Mouse (Mus musculus): ENCODE measurements around the gene Slco3a1. TPM values are rescaled to one million over a fixed set of nuclear protein-coding genes. Genes with fewer than 3 reads are reported as not detected.

Gene Slco3a1
- polyA plus RNA-seq, 1 experiment, result 44.9 TPM

- TF ChIP-seq CTCF (conservative IDR thresholded peaks at IDR 0.05; ENCODE audit: insufficient read depth, insufficient read length, low read depth, low read length), result no peak
- TF ChIP-seq POLR2A (IDR thresholded peaks at IDR 0.05; ENCODE audit: low read depth, low read length), result no peak
- no peak overlapping the region for H3K27ac ChIP-seq (ENCODE audit: insufficient read depth, low read depth, low read length)
- WGBS, result 83% methylated on average over 1 of the region's 1 CpGs
These were observed 240.3 kb downstream of the Slco3a1 start for GRCm38 (mm10) chr7:74314276-74314675.

GRCm38 (mm10) chr7:74313279-74314105, 241.1 kb downstream of the Slco3a1 start:
- Histone ChIP-seq H3K4me3 (ENCODE audit: insufficient read depth, low read depth, low read length) (no peak overlapping the region), H3K4me1 (ENCODE audit: control insufficient read depth, insufficient read depth, low read length) (peaks cover 6% of the 10 kb centered on the region; the same call in 1 of the 2 replicates), H3K27me3 (replicated peaks; ENCODE audit: control insufficient read depth, insufficient read depth, low read length) (no peaks in the 10 kb centered on the region), H3K36me3 (ENCODE audit: control insufficient read depth, insufficient read depth, low read length) (peaks cover 2% of the 10 kb centered on the region; the same call in 1 of the 2 replicates), H3K27ac (ENCODE audit: insufficient read depth, low read depth, low read length) (no peak overlapping the region)
- 92% methylated on average over 6 of the region's 6 CpGs for WGBS
- DNase-seq, result no peak
- TF ChIP-seq POLR2A (IDR thresholded peaks at IDR 0.05; ENCODE audit: low read depth, low read length) (no peak), CTCF (conservative IDR thresholded peaks at IDR 0.05; ENCODE audit: insufficient read depth, insufficient read length, low read depth, low read length) (no peak)

More at GRCm38 (mm10) chr7:74314276-74314675, 240.3 kb downstream of the Slco3a1 start:
- Histone ChIP-seq H3K4me3 (ENCODE audit: insufficient read depth, low read depth, low read length) (no peak overlapping the region), H3K27me3 (replicated peaks; ENCODE audit: control insufficient read depth, insufficient read depth, low read length) (no peaks in the 10 kb centered on the region), H3K36me3 (ENCODE audit: control insufficient read depth, insufficient read depth, low read length) (peaks cover 2% of the 10 kb centered on the region; the same call in 1 of the 2 replicates), H3K4me1 (ENCODE audit: control insufficient read depth, insufficient read depth, low read length) (peaks cover 6% of the 10 kb centered on the region; the same call in 1 of the 2 replicates)
- DNase-seq, result no peak

GRCm38 (mm10) chr7:74311536-74311935, 243.0 kb downstream of the Slco3a1 start:
- H3K27ac ChIP-seq (ENCODE audit: insufficient read depth, low read depth, low read length), result no peak overlapping the region
- no peaks in the 10 kb centered on the region for H3K27me3 ChIP-seq (replicated peaks; ENCODE audit: control insufficient read depth, insufficient read depth, low read length)
- peaks cover 2% of the 10 kb centered on the region; the same call in 1 of the 2 replicates for H3K36me3 ChIP-seq (ENCODE audit: control insufficient read depth, insufficient read depth, low read length)
- 62% methylated on average over 4 of the region's 4 CpGs for whole genome bisulfite sequencing
- H3K4me3 ChIP-seq (ENCODE audit: insufficient read depth, low read depth, low read length), result no peak overlapping the region
- TF ChIP-seq POLR2A (IDR thresholded peaks at IDR 0.05; ENCODE audit: low read depth, low read length) (no peak), CTCF (conservative IDR thresholded peaks at IDR 0.05; ENCODE audit: insufficient read depth, insufficient read length, low read depth, low read length) (no peak)
- DNase-seq, result no peak
- peaks cover 6% of the 10 kb centered on the region; the same call in 1 of the 2 replicates for H3K4me1 ChIP-seq (ENCODE audit: control insufficient read depth, insufficient read depth, low read length)

GRCm38 (mm10) chr7:74303611-74304300, 250.8 kb downstream of the Slco3a1 start:
- TF ChIP-seq POLR2A (IDR thresholded peaks at IDR 0.05; ENCODE audit: low read depth, low read length), result no peak
- TF ChIP-seq CTCF (conservative IDR thresholded peaks at IDR 0.05; ENCODE audit: insufficient read depth, insufficient read length, low read depth, low read length), result no peak
- no peak overlapping the region for H3K4me3 ChIP-seq (ENCODE audit: insufficient read depth, low read depth, low read length)
- H3K27me3 ChIP-seq (replicated peaks; ENCODE audit: control insufficient read depth, insufficient read depth, low read length), result no peaks in the 10 kb centered on the region
- no peak overlapping the region for H3K27ac ChIP-seq (ENCODE audit: insufficient read depth, low read depth, low read length)
- peaks cover 2% of the 10 kb centered on the region; the same call in 1 of the 2 replicates for H3K36me3 ChIP-seq (ENCODE audit: control insufficient read depth, insufficient read depth, low read length)
- H3K4me1 ChIP-seq (ENCODE audit: control insufficient read depth, insufficient read depth, low read length), result no peaks in the 10 kb centered on the region
- no peak for DNase-seq
- WGBS, result 45% methylated on average over 14 of the region's 14 CpGs

- H3K36me3 ChIP-seq (ENCODE audit: control insufficient read depth, insufficient read depth, low read length), result peaks cover 2% of the 10 kb centered on the region; the same call in 1 of the 2 replicates
- H3K4me3 ChIP-seq (ENCODE audit: insufficient read depth, low read depth, low read length), result no peak overlapping the region
- H3K27me3 ChIP-seq (replicated peaks; ENCODE audit: control insufficient read depth, insufficient read depth, low read length), result no peaks in the 10 kb centered on the region
- H3K4me1 ChIP-seq (ENCODE audit: control insufficient read depth, insufficient read depth, low read length), result no peaks in the 10 kb centered on the region
- no peak for DNase-seq
- WGBS, result 63% methylated on average over 5 of the region's 5 CpGs
- TF ChIP-seq POLR2A (IDR thresholded peaks at IDR 0.05; ENCODE audit: low read depth, low read length) (no peak), CTCF (conservative IDR thresholded peaks at IDR 0.05; ENCODE audit: insufficient read depth, insufficient read length, low read depth, low read length) (no peak)
- no peak overlapping the region for H3K27ac ChIP-seq (ENCODE audit: insufficient read depth, low read depth, low read length)
These were observed 251.5 kb downstream of the Slco3a1 start for GRCm38 (mm10) chr7:74303081-74303480.

GRCm38 (mm10) chr7:74286531-74286930, 268.0 kb downstream of the Slco3a1 start:
- Histone ChIP-seq H3K4me3 (ENCODE audit: insufficient read depth, low read depth, low read length) (no peak overlapping the region), H3K4me1 (ENCODE audit: control insufficient read depth, insufficient read depth, low read length) (no peaks in the 10 kb centered on the region), H3K27me3 (replicated peaks; ENCODE audit: control insufficient read depth, insufficient read depth, low read length) (no peaks in the 10 kb centered on the region), H3K27ac (ENCODE audit: insufficient read depth, low read depth, low read length) (no peak overlapping the region), H3K36me3 (ENCODE audit: control insufficient read depth, insufficient read depth, low read length) (peaks cover 2% of the 10 kb centered on the region; the same call in 1 of the 2 replicates)
- no peak for DNase-seq
- WGBS, result 91% methylated on average over 4 of the region's 4 CpGs
- no peak for TF ChIP-seq POLR2A (IDR thresholded peaks at IDR 0.05; ENCODE audit: low read depth, low read length)
- TF ChIP-seq CTCF (conservative IDR thresholded peaks at IDR 0.05; ENCODE audit: insufficient read depth, insufficient read length, low read depth, low read length), result no peak

GRCm38 (mm10) chr7:74280371-74280770, 274.2 kb downstream of the Slco3a1 start:
- Histone ChIP-seq H3K27ac (ENCODE audit: insufficient read depth, low read depth, low read length) (no peak overlapping the region), H3K36me3 (ENCODE audit: control insufficient read depth, insufficient read depth, low read length) (peaks cover 5% of the 10 kb centered on the region), H3K27me3 (replicated peaks; ENCODE audit: control insufficient read depth, insufficient read depth, low read length) (no peaks in the 10 kb centered on the region), H3K4me1 (ENCODE audit: control insufficient read depth, insufficient read depth, low read length) (no peaks in the 10 kb centered on the region), H3K4me3 (ENCODE audit: insufficient read depth, low read depth, low read length) (no peak overlapping the region)
- TF ChIP-seq POLR2A (IDR thresholded peaks at IDR 0.05; ENCODE audit: low read depth, low read length) (no peak), CTCF (conservative IDR thresholded peaks at IDR 0.05; ENCODE audit: insufficient read depth, insufficient read length, low read depth, low read length) (no peak)
- no peak for DNase-seq
- 99% methylated on average over 2 of the region's 2 CpGs for WGBS
